Mouse (Mus musculus) liver, embryonic 14.5 days (tissue): ENCODE data around the gene Ovca2. TPM values are rescaled to one million over a fixed set of nuclear protein-coding genes. Genes with fewer than 3 reads are reported as not detected.
A peak's percentile ranks its signal among the peaks of the same experiment; 100 is the strongest.

Source experiments
- ATAC-seq: fragments of 200-750 bp; cut with Nextera tagmentation; 2 replicates; pipeline ENCODE4 v1.8.0; 2017; ENCODE audit warnings: moderate number of reproducible peaks, mild to moderate bottlenecking, moderate library complexity; ENCODE audit not compliant: insufficient read depth
- DNase-seq, 3 experiments: peaks; one replicate each; pipeline ENCODE4 v3.0.0-alpha.2; 2012 to 2013; ENCODE audit warnings: low read depth in 3 of 3, low spot score in 3 of 3
- H3K27ac ChIP-seq: fragments of 300-500 bp; sonication (generic); 2 replicates; pipeline ENCODE4 v1.5.1; 2014; ENCODE audit warnings: moderate library complexity, mild to moderate bottlenecking, control low read depth, inconsistent platforms
- H3K27me3 ChIP-seq: fragments of 300-500 bp; sonication (generic); 2 replicates; pipeline ENCODE4 v1.6.1; 2014; ENCODE audit warnings: mild to moderate bottlenecking, low read length, moderate library complexity; ENCODE audit not compliant: control insufficient read depth, insufficient read depth
- H3K36me3 ChIP-seq: fragments of 300-500 bp; sonication (generic); replicated peaks from 2 replicates; pipeline ENCODE4 v1.6.1; 2014; ENCODE audit warnings: low read depth; ENCODE audit not compliant: control insufficient read depth, insufficient read depth
- H3K4me1 ChIP-seq, 2 experiments: fragments of 200-500 bp in 1 of 2; fragments of 300-500 bp in 1 of 2; sonication (generic) in 1 of 2; replicated peaks; 2 replicates each; pipeline ENCODE4 v1.6.1; 2012 to 2014; ENCODE audit warnings: antibody characterized with exemption in 1 of 2, inconsistent platforms in 1 of 2, low read length in 1 of 2; ENCODE audit not compliant: control insufficient read depth in 2 of 2, insufficient read depth in 2 of 2
- H3K4me2 ChIP-seq: fragments of 300-500 bp; sonication (generic); 2 replicates; pipeline ENCODE4 v1.6.1; 2014; ENCODE audit warnings: low read depth, mild to moderate bottlenecking, control low read depth, moderate library complexity
- H3K4me3 ChIP-seq, 2 experiments: fragments of 200-500 bp in 1 of 2; fragments of 300-500 bp in 1 of 2; sonication (generic) in 1 of 2; 2 replicates each; pipeline ENCODE4 v1.5.1; 2012 to 2014; ENCODE audit warnings: low read depth in 2 of 2, low read length in 2 of 2, mild to moderate bottlenecking in 2 of 2, control low read depth in 1 of 2, inconsistent platforms in 1 of 2, moderate library complexity in 1 of 2; ENCODE audit not compliant: insufficient read depth in 1 of 2
- H3K9ac ChIP-seq: fragments of 300-500 bp; sonication (generic); replicated peaks from 2 replicates; pipeline ENCODE4 v1.6.1; 2014; ENCODE audit warnings: mild to moderate bottlenecking, control low read depth, moderate library complexity
- H3K9me3 ChIP-seq: fragments of 300-500 bp; sonication (generic); 2 replicates; pipeline ENCODE4 v1.6.1; 2016; ENCODE audit warnings: low read length, mixed read lengths; ENCODE audit not compliant: control insufficient read depth
- CTCF ChIP-seq: IDR thresholded peaks from 2 replicates; pipeline ENCODE4 v1.5.1; 2016; ENCODE audit warnings: antibody characterized with exemption, low read depth, control low read depth
- EP300 ChIP-seq: IDR thresholded peaks from 2 replicates; pipeline ENCODE4 v1.6.1; 2016; ENCODE audit warnings: antibody characterized with exemption, low read depth
- WGBS: fragments of 180-500 bp; shearing (Covaris S2); extraction: QIAGEN DNeasy Blood & Tissue Kit; methylation state at CpG from one replicate; pipeline ENCODE4 v1.1.7; 2014; ENCODE audit not compliant: insufficient replicate concordance; 5-methylcytosine and 5-hydroxymethylcytosine counted together
- polyA plus RNA-seq, 2 experiments: library from polyadenylated mRNA; depleted of rRNA in 1 of 2; stranded (reverse) in 1 of 2; unstranded in 1 of 2; fragments of >200 nt; fragmentation: Nextera tagmentation in 1 of 2; extraction: Ambion mirVana in 1 of 2; gene quantifications; 2 replicates each; pipeline versions ENCODE4 v1.2.1 to v1.2.3; 2012 to 2014

Ovca2 gene
- polyA plus RNA-seq, 2 experiments: 10.5 to 15.3 TPM

DNA sequence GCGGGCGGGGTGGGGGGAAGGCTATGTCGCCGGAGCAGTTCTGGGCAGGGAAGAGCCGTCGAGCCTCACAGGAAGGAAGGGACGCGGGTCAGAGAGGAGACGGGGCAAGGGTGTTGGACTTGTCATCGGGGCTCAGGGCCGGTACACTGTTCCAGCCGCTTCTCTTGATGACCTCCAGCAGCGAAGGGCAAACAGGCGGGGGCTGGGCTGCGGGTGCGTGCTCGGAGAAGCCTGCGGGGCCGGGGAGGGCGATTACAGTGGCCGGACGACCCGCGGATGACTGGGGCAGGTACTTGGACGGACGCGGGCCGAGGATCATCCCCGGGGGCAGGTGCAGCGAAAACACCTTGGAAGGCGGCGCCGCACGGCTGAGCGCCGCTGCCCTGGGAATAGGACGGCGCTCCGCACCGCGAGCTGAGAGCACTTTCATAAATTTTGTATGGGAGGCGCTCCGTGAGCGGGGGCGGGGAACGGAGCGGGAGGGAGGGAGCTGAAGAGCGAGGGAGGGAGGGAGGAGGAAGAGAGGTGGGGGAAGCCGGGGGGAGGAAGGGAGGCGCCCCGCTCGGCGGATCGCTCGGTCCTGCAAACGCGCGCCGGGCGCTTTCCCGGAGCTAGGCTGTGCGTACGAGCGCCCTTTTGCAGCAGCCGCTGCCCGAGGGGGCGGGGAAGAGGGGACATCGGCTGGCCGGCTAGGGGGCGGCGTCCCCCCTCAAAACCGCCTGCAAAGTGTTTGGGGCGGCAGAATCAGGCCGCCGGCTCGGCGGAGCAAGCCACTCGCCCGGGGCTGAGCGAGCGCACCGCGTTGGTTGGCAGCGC lies 14.8 kb upstream of the Ovca2 start, which contains the start of gene Rtn4rl1:
Gene Rtn4rl1, plus strand, starts transcription at position 528 of the 816 bp plus-strand sequence.
- TF ChIP-seq CTCF: no peak
- TF ChIP-seq EP300: no peak
- no peaks in the 10 kb centered on the region for H3K9me3 ChIP-seq
- peaks cover 7 to 15% of the 10 kb centered on the region in 2 experiments; a peak in 3 of 4 replicates for H3K4me1 ChIP-seq
- peaks cover 52% of the 10 kb centered on the region for H3K27me3 ChIP-seq
- H3K4me2 ChIP-seq: peak within 1 kb of the TSS; percentile 56
- H3K36me3 ChIP-seq: no peaks in the 10 kb centered on the region
- DNase-seq: no peak
- no peak within 1 kb of the TSS for H3K27ac ChIP-seq
- WGBS: under 1% methylated on average over 81 of the region's 84 CpGs
- H3K4me3 ChIP-seq: peak within 1 kb of the TSS; percentile 21 to 59
- H3K9ac ChIP-seq: no peak within 1 kb of the TSS
- ATAC-seq: no peak

DNA sequence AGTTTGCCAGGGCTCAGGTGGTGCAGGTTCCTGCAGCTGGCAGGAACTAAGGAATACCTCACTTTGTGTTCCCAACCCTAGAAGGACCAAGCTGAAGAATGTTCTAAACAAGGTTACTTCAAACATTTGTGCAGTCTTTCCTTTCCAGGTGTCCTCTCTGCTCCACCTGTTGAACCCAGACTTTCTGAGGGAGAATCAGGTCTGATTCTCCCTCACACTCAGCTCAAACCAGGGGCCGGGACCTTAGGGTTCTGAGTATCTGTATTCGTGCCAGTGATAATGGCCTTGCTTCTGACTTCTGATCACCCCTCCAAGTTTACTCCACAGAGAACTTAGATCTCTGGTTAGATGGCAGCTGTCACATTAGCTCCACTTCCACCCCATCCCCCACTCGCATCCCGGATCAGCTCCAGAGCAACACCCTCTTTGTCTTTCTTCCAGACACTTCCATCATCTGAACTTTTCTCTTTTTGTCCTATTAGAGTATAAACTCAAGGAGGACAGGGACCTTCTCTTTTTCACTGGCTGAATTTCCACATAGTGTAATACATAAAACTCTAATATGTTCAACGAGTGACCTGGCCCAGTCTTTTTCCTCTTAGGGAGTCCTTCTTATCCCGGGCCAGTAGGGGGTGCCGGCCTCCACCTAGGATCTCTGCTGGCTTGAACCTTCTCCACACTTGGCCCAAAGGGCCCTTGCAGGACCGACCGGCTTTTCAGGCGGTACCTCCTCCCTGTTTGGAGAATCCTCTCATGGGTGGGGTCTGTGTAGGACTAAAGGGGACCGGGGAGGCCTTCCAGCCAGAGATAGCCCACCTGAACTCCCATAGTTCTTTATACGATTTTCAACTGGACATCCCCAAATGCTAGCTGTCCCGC lies 13.9 kb upstream of the Ovca2 start:
- DNase-seq: peak in 2 of 3 experiments; percentile 40 to 43
- no peak overlapping the region for H3K9ac ChIP-seq
- H3K36me3 ChIP-seq: no peaks in the 10 kb centered on the region
- peak overlapping the region; percentile 56 for H3K4me2 ChIP-seq
- peaks cover 7 to 15% of the 10 kb centered on the region in 2 experiments; a peak in 3 of 4 replicates for H3K4me1 ChIP-seq
- H3K4me3 ChIP-seq: peak overlapping the region in 1 of 2 experiments; percentile 59; a peak in 2 of 4 replicates
- TF ChIP-seq CTCF (peak; percentile 87), EP300 (no peak)
- no peaks in the 10 kb centered on the region for H3K9me3 ChIP-seq
- 25% methylated on average over 13 of the region's 13 CpGs for WGBS
- no peak overlapping the region for H3K27ac ChIP-seq
- peaks cover 52% of the 10 kb centered on the region for H3K27me3 ChIP-seq
- ATAC-seq: no peak

- H3K9ac ChIP-seq: no peak overlapping the region
- 55% methylated on average over 6 of the region's 6 CpGs for WGBS
- no peak overlapping the region for H3K4me3 ChIP-seq
- no peak for ATAC-seq
- no peak overlapping the region for H3K4me2 ChIP-seq
- peaks cover 7 to 15% of the 10 kb centered on the region in 2 experiments; a peak in 3 of 4 replicates for H3K4me1 ChIP-seq
- H3K36me3 ChIP-seq: no peaks in the 10 kb centered on the region
- no peak for DNase-seq
- H3K27ac ChIP-seq: no peak overlapping the region
- TF ChIP-seq EP300 (no peak), CTCF (no peak)
- peaks cover 47% of the 10 kb centered on the region for H3K27me3 ChIP-seq
- H3K9me3 ChIP-seq: no peaks in the 10 kb centered on the region
These were observed 13.2 kb upstream of the Ovca2 start for GRCm38 (mm10) chr11:75191841-75192240.

DNA sequence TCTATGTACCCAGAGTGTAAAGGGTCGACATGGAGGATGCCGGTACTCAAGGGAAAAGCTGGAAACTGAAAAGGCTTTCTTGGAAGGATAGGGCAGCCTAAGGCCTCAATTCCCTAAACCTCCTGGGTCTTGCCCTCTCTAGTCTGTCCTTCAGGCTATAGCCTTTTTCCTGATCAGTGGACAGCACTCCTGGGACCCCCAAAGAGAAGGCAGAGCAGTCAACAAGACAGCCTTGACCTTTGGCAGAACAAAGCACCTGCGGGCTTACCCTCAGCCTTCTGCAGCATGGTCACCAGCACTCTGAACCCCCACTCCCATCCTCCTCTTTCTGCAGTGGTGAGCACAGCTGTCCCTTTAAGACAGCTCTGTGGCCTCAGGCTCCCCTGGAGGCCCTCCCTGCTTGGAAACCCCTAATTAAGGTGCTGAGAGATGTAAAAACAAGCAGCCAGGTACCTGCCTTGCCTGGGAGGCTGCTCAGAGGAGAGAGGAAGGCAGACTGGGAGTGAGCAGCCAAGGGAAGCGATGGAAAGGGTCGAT lies 12.3 kb upstream of the Ovca2 start, which contains the start of gene Dph1:
Gene Dph1, minus strand, starts transcription at position 337 of the 537 bp plus-strand sequence.
- H3K4me1 ChIP-seq: peaks cover 7 to 15% of the 10 kb centered on the region in 2 experiments; a peak in 3 of 4 replicates
- TF ChIP-seq CTCF: no peak
- no peak for TF ChIP-seq EP300
- no peaks in the 10 kb centered on the region for H3K9me3 ChIP-seq
- DNase-seq: no peak
- peak within 1 kb of the TSS; percentile 85 for H3K9ac ChIP-seq
- H3K4me3 ChIP-seq: peak within 1 kb of the TSS; percentile 86 to 87
- no peak for ATAC-seq
- peak within 1 kb of the TSS; percentile 76 for H3K27ac ChIP-seq
- H3K4me2 ChIP-seq: peak within 1 kb of the TSS; percentile 98
- peaks cover 39% of the 10 kb centered on the region for H3K27me3 ChIP-seq
- 55% methylated on average over 5 of the region's 5 CpGs for WGBS
- no peaks in the 10 kb centered on the region for H3K36me3 ChIP-seq
